Mouse (Mus musculus) ES-Bruce4 (cell line): Measurements from ENCODE around the gene Slamf8.

ENCODE experiments used
- EP300 ChIP-seq: IDR thresholded peaks from 2 replicates; pipeline ENCODE4 v1.6.1; 2011; ENCODE audit warnings: low read depth, low read length; ENCODE audit not compliant: insufficient read depth
- POLR2A ChIP-seq: IDR thresholded peaks from one replicate; pipeline ENCODE4 v1.8.1; 2011; ENCODE audit warnings: low read length; ENCODE audit not compliant: insufficient read depth

DNA sequence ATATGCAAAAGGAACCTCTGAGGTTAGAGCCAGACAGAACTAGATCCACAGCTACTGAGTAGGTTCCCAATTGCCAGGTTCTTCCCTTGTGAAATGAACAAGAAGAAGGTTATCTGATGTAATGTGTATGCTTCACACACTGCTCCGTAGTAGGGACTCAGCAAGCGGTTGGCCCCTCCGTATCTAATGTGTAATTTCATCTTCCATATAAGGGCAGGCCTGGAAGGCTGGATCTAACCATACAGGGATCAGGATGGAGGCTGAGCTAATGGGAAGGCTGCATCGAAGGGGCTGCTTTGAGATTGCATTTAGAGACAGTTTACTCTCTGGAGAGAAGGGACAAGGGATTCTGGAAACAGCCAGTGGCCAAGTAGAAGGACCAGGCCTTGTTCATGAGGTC lies 22.6 kb downstream of the Slamf8 start:
- TF ChIP-seq EP300 (no peak), POLR2A (no peak)
